Mouse (Mus musculus): ENCODE measurements around the gene Fcho2. TPM values are rescaled to one million over a fixed set of nuclear protein-coding genes. Genes with fewer than 3 reads are reported as not detected.
A peak's percentile ranks its signal among the peaks of the same experiment; 100 is the strongest.
"Not testable (repeated sequence)": the region's sequence is repeated elsewhere in the genome, so short reads cannot be mapped to it uniquely, and the experiment has no call there.

The Fcho2 gene
- polyA plus RNA-seq, 1 experiment from 2014 or later: 26.9 TPM

- H3K27me3 ChIP-seq (ENCODE audit: low read depth, poor library complexity, severe bottlenecking): no peaks in the 10 kb centered on the region
- H3K4me3 ChIP-seq: no peak overlapping the region
- WGBS: 70% methylated on average over 4 of the region's 4 CpGs
- H3K4me1 ChIP-seq: peaks cover 24% of the 10 kb centered on the region
- H3K9me3 ChIP-seq (replicated peaks): no peaks in the 10 kb centered on the region
- H3K27ac ChIP-seq (replicated peaks): no peak overlapping the region
- no peaks in the 10 kb centered on the region for H3K36me3 ChIP-seq
- DNase-seq (ENCODE audit: low spot score): no peak
Measured at GRCm38 (mm10) chr13:98817766-98818165, 2.5 kb upstream of the Fcho2 start.

- not testable (repeated sequence) for DNase-seq (ENCODE audit: low spot score); H3K9me3 ChIP-seq (replicated peaks); H3K27ac ChIP-seq (replicated peaks); H3K36me3 ChIP-seq; H3K4me3 ChIP-seq; H3K27me3 ChIP-seq (ENCODE audit: low read depth, poor library complexity, severe bottlenecking)
- peaks cover 28% of the 10 kb centered on the region for H3K4me1 ChIP-seq
- 80% methylated on average over 4 of the region's 4 CpGs for WGBS
Measured at GRCm38 (mm10) chr13:98816981-98817660, 1.9 kb upstream of the Fcho2 start.

GRCm38 (mm10) chr13:98816571-98816970, 1.3 kb upstream of the Fcho2 start:
- WGBS: 87% methylated on average over 9 of the region's 9 CpGs
- Histone ChIP-seq H3K4me1 (peaks cover 28% of the 10 kb centered on the region), H3K9me3 (replicated peaks) (no peaks in the 10 kb centered on the region), H3K27me3 (ENCODE audit: low read depth, poor library complexity, severe bottlenecking) (no peaks in the 10 kb centered on the region), H3K36me3 (no peaks in the 10 kb centered on the region), H3K4me3 (no peak overlapping the region), H3K27ac (replicated peaks) (no peak overlapping the region)
- no peak for DNase-seq (ENCODE audit: low spot score)

GRCm38 (mm10) chr13:98814275-98815040, 791 bp downstream of the Fcho2 start:
- Histone ChIP-seq H3K27me3 (ENCODE audit: low read depth, poor library complexity, severe bottlenecking) (no peaks in the 10 kb centered on the region), H3K4me3 (peak overlapping the region; percentile 91), H3K4me1 (peaks cover 28% of the 10 kb centered on the region), H3K9me3 (replicated peaks) (no peaks in the 10 kb centered on the region), H3K36me3 (no peaks in the 10 kb centered on the region), H3K27ac (replicated peaks) (peak overlapping the region; percentile 98)
- WGBS: under 1% methylated on average over 78 of the region's 81 CpGs
- peak; percentile 64 for DNase-seq (ENCODE audit: low spot score)

GRCm38 (mm10) chr13:98813596-98814274, 1.5 kb downstream of the Fcho2 start:
- Histone ChIP-seq H3K36me3 (no peaks in the 10 kb centered on the region; the same call in 1 of the 2 replicates), H3K4me3 (peak overlapping the region; percentile 91), H3K9me3 (replicated peaks) (no peaks in the 10 kb centered on the region), H3K27me3 (ENCODE audit: low read depth, poor library complexity, severe bottlenecking) (no peaks in the 10 kb centered on the region), H3K4me1 (peaks cover 28% of the 10 kb centered on the region), H3K27ac (replicated peaks) (peak overlapping the region; percentile 98)
- 43% methylated on average over 12 of the region's 12 CpGs for WGBS
- DNase-seq (ENCODE audit: low spot score): no peak

GRCm38 (mm10) chr13:98813167-98813566, 2.1 kb downstream of the Fcho2 start:
- Histone ChIP-seq H3K27ac (replicated peaks) (no peak overlapping the region), H3K36me3 (peaks cover 3% of the 10 kb centered on the region; the same call in 1 of the 2 replicates), H3K9me3 (replicated peaks) (no peaks in the 10 kb centered on the region), H3K4me1 (peaks cover 28% of the 10 kb centered on the region), H3K27me3 (ENCODE audit: low read depth, poor library complexity, severe bottlenecking) (no peaks in the 10 kb centered on the region), H3K4me3 (peak overlapping the region; percentile 91)
- WGBS: 85% methylated on average over 2 of the region's 2 CpGs
- DNase-seq (ENCODE audit: low spot score): no peak

GRCm38 (mm10) chr13:98812285-98812684, 3.0 kb downstream of the Fcho2 start:
- H3K27me3 ChIP-seq (ENCODE audit: low read depth, poor library complexity, severe bottlenecking): no peaks in the 10 kb centered on the region
- H3K36me3 ChIP-seq: peaks cover 4% of the 10 kb centered on the region; the same call in 1 of the 2 replicates
- no peaks in the 10 kb centered on the region for H3K9me3 ChIP-seq (replicated peaks)
- DNase-seq (ENCODE audit: low spot score): no peak
- 86% methylated on average over 4 of the region's 4 CpGs for WGBS
- peaks cover 28% of the 10 kb centered on the region for H3K4me1 ChIP-seq
- no peak overlapping the region for H3K27ac ChIP-seq (replicated peaks)
- H3K4me3 ChIP-seq: no peak overlapping the region

- H3K27me3 ChIP-seq (ENCODE audit: low read depth, poor library complexity, severe bottlenecking): no peaks in the 10 kb centered on the region
- no peak for DNase-seq (ENCODE audit: low spot score)
- no peak overlapping the region for H3K27ac ChIP-seq (replicated peaks)
- no peak overlapping the region for H3K4me3 ChIP-seq
- WGBS: 84% methylated on average over 6 of the region's 6 CpGs
- peaks cover 18% of the 10 kb centered on the region for H3K4me1 ChIP-seq
- H3K36me3 ChIP-seq: peaks cover 11% of the 10 kb centered on the region
- no peaks in the 10 kb centered on the region for H3K9me3 ChIP-seq (replicated peaks)
Measured at GRCm38 (mm10) chr13:98810143-98810542, 5.1 kb downstream of the Fcho2 start.

GRCm38 (mm10) chr13:98809087-98809486, 6.2 kb downstream of the Fcho2 start:
- H3K4me1 ChIP-seq: peaks cover 17% of the 10 kb centered on the region
- no peaks in the 10 kb centered on the region for H3K27me3 ChIP-seq (ENCODE audit: low read depth, poor library complexity, severe bottlenecking)
- no peak overlapping the region for H3K27ac ChIP-seq (replicated peaks)
- peaks cover 22% of the 10 kb centered on the region for H3K36me3 ChIP-seq
- DNase-seq (ENCODE audit: low spot score): no peak
- H3K4me3 ChIP-seq: no peak overlapping the region
- H3K9me3 ChIP-seq (replicated peaks): no peaks in the 10 kb centered on the region
- WGBS: 89% methylated on average over 1 of the region's 1 CpGs

GRCm38 (mm10) chr13:98804480-98804879, 10.8 kb downstream of the Fcho2 start:
- H3K9me3 ChIP-seq (replicated peaks): peaks cover 9% of the 10 kb centered on the region; the same call in 1 of the 2 replicates
- no peaks in the 10 kb centered on the region for H3K27me3 ChIP-seq (ENCODE audit: low read depth, poor library complexity, severe bottlenecking)
- H3K4me1 ChIP-seq: no peaks in the 10 kb centered on the region
- H3K4me3 ChIP-seq: no peak overlapping the region
- DNase-seq (ENCODE audit: low spot score): no peak
- 89% methylated on average over 1 of the region's 1 CpGs for WGBS
- H3K36me3 ChIP-seq: peaks cover 66% of the 10 kb centered on the region
- H3K27ac ChIP-seq (replicated peaks): no peak overlapping the region

- peaks cover 74% of the 10 kb centered on the region for H3K36me3 ChIP-seq
- WGBS: 87% methylated on average over 4 of the region's 4 CpGs
Measured at GRCm38 (mm10) chr13:98803699-98804098, 11.6 kb downstream of the Fcho2 start.

GRCm38 (mm10) chr13:98802957-98803356, 12.3 kb downstream of the Fcho2 start:
- DNase-seq (ENCODE audit: low spot score): no peak
- Histone ChIP-seq H3K36me3 (peaks cover 72% of the 10 kb centered on the region), H3K27ac (replicated peaks) (no peak overlapping the region), H3K9me3 (replicated peaks) (peaks cover 9% of the 10 kb centered on the region; the same call in 1 of the 2 replicates), H3K4me1 (no peaks in the 10 kb centered on the region), H3K4me3 (no peak overlapping the region), H3K27me3 (ENCODE audit: low read depth, poor library complexity, severe bottlenecking) (no peaks in the 10 kb centered on the region)
- WGBS: 92% methylated on average over 3 of the region's 3 CpGs

More at GRCm38 (mm10) chr13:98803699-98804098, 11.6 kb downstream of the Fcho2 start:
- peaks cover 9% of the 10 kb centered on the region; the same call in 1 of the 2 replicates for H3K9me3 ChIP-seq (replicated peaks)
- DNase-seq (ENCODE audit: low spot score): no peak
- no peak overlapping the region for H3K4me3 ChIP-seq
- H3K27ac ChIP-seq (replicated peaks): no peak overlapping the region
- H3K27me3 ChIP-seq (ENCODE audit: low read depth, poor library complexity, severe bottlenecking): no peaks in the 10 kb centered on the region
- no peaks in the 10 kb centered on the region for H3K4me1 ChIP-seq

Data from midbrain, embryonic 10.5 days (tissue).